Mouse (Mus musculus) hindbrain, postnatal 0 days (tissue): ENCODE results near the gene Wrap73. TPM values are rescaled to one million over a fixed set of nuclear protein-coding genes. Genes with fewer than 3 reads are reported as not detected.

Source experiments
- ATAC-seq: fragments of 200-750 bp; cut with Nextera tagmentation; 2 replicates; pipeline ENCODE4 v1.8.0; 2017; ENCODE audit warnings: mild to moderate bottlenecking, moderate TSS enrichment, moderate library complexity
- DNase-seq: peaks from one replicate; pipeline ENCODE4 v3.0.0-alpha.2; 2015; ENCODE audit warnings: low spot score
- H3K27ac ChIP-seq: fragments of 300-500 bp; sonication (generic); 2 replicates; pipeline ENCODE4 v1.5.1; 2014; ENCODE audit warnings: mild to moderate bottlenecking
- H3K27me3 ChIP-seq: fragments of 300-500 bp; sonication (generic); 2 replicates; pipeline ENCODE4 v1.6.1; 2014; ENCODE audit warnings: low read length, mixed read lengths; ENCODE audit not compliant: insufficient read depth
- H3K36me3 ChIP-seq: fragments of 300-500 bp; sonication (generic); 2 replicates; pipeline ENCODE4 v1.6.1; 2014; ENCODE audit warnings: low read length, mixed read lengths; ENCODE audit not compliant: insufficient read depth
- H3K4me1 ChIP-seq: fragments of 300-500 bp; sonication (generic); 2 replicates; pipeline ENCODE4 v1.6.1; 2014; ENCODE audit warnings: antibody characterized with exemption, low read length, mixed read lengths; ENCODE audit not compliant: insufficient read depth
- H3K4me2 ChIP-seq: fragments of 300-500 bp; sonication (generic); 2 replicates; pipeline ENCODE4 v1.6.1; 2014; ENCODE audit warnings: low read depth, mild to moderate bottlenecking, low read length, moderate library complexity, mixed read lengths
- H3K4me3 ChIP-seq: fragments of 300-500 bp; sonication (generic); 2 replicates; pipeline ENCODE4 v1.5.1; 2014; ENCODE audit warnings: low read length
- H3K9ac ChIP-seq: fragments of 300-500 bp; sonication (generic); replicated peaks from 2 replicates; pipeline ENCODE4 v1.6.1; 2014; ENCODE audit warnings: mild to moderate bottlenecking, low read length, moderate library complexity, mixed read lengths
- H3K9me3 ChIP-seq: fragments of 300-500 bp; sonication (generic); 2 replicates; pipeline ENCODE4 v1.6.1; 2016; ENCODE audit warnings: low read length, mixed read lengths
- CTCF ChIP-seq: IDR thresholded peaks from 2 replicates; pipeline ENCODE4 v1.5.1; 2016; ENCODE audit warnings: antibody characterized with exemption, control low read depth, low read depth
- WGBS: fragments of 180-500 bp; shearing (Covaris S2); extraction: QIAGEN DNeasy Blood & Tissue Kit; methylation state at CpG from one replicate; pipeline ENCODE4 v1.1.7; 2014; 5-methylcytosine and 5-hydroxymethylcytosine counted together
- polyA plus RNA-seq: library from polyadenylated mRNA; unstranded; fragments of >200 nt; fragmentation: Nextera tagmentation; extraction: Ambion mirVana; gene quantifications from 2 replicates; pipeline ENCODE4 v1.2.1, GENCODE M21; 2015
- total RNA-seq: library from RNA; depleted of rRNA; stranded (reverse); fragments of >200 nt; gene quantifications from 2 replicates; pipeline ENCODE4 v1.2.3, GENCODE M21; 2014

The Wrap73 gene
- total and polyA plus RNA-seq, 2 experiments from 2014 or later = 36.5 to 76.7 TPM

DNA sequence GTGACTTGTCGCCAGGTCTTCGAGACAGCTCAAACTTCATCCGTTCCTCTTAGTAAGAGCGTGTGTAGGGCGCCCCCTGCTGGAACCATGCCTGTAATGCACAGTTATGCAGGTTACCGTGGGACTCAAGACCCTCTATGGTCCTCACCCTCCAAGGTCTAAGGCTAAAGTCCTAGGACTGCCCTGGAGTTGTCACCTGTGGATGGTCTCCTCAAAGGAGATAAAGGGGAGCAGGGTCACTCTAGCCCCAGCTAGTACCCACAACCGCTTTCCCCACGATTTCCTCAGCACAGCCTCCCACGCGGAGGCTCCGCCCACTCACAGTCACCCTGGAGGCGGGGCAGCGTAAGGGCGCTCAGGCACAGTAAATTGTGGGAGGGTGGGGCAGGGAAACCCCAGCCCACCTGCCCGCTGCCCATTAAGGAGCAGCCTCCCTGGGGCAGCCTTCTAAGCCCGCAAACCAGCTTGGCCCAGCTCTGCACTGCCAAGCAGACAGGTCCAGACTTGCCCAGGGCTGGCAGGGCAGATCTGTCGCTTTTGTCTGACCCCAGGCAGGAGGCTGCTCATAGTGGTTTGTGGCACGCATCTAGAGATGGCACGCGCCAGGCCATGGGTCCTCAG lies 36.7 kb upstream of the Wrap73 start:
- DNase-seq (peak; percentile 83), ATAC-seq (peak; percentile 28; the same call in 1 of the 2 replicates)
- Histone ChIP-seq H3K9me3 (no peaks in the 10 kb centered on the region), H3K4me1 (0 out of 2 replicates have a peak, but pooled peaks cover 5% of the 10 kb centered on the region), H3K4me3 (no peak overlapping the region), H3K27me3 (no peaks in the 10 kb centered on the region; the same call in 1 of the 2 replicates), H3K9ac (no peak overlapping the region), H3K4me2 (peak overlapping the region; percentile 47), H3K36me3 (no peaks in the 10 kb centered on the region), H3K27ac (no peak overlapping the region)
- peak; percentile 89 for TF ChIP-seq CTCF
- 23% methylated on average over 20 of the region's 20 CpGs for WGBS

DNA sequence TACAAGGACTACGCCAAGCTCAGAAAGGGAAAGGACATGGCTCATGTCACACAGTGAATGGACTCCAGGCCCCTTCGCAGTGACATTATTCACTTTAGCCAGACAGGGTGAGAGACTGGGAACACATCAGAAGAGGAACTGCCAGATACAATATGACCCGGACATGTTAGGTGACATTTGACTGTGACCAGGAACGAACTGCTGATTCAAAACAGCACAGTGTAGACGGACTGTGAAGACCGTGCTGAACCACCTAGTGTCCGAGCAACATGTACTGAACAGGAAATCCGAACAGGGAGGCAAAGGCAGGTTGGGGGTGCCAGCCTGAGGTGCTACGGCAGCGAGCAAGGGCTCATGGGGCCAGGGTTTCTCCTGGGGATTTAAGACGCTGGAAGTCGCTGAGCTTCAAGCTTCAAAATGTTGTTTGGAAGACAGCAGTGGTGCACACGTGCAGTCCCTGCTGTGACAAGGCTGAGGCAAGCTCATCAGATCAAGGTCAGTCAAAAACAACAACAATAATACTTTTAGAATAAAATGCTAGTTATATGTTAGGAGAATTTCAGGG lies 35.6 kb upstream of the Wrap73 start:
- DNase-seq = no peak
- Histone ChIP-seq H3K4me2 (no peak overlapping the region), H3K9ac (no peak overlapping the region), H3K9me3 (no peaks in the 10 kb centered on the region), H3K27me3 (no peaks in the 10 kb centered on the region; the same call in 1 of the 2 replicates), H3K27ac (no peak overlapping the region), H3K4me1 (0 out of 2 replicates have a peak, but pooled peaks cover 5% of the 10 kb centered on the region), H3K4me3 (no peak overlapping the region), H3K36me3 (no peaks in the 10 kb centered on the region)
- WGBS = 72% methylated on average over 13 of the region's 13 CpGs
- ATAC-seq = no peak
- no peak for TF ChIP-seq CTCF

DNA sequence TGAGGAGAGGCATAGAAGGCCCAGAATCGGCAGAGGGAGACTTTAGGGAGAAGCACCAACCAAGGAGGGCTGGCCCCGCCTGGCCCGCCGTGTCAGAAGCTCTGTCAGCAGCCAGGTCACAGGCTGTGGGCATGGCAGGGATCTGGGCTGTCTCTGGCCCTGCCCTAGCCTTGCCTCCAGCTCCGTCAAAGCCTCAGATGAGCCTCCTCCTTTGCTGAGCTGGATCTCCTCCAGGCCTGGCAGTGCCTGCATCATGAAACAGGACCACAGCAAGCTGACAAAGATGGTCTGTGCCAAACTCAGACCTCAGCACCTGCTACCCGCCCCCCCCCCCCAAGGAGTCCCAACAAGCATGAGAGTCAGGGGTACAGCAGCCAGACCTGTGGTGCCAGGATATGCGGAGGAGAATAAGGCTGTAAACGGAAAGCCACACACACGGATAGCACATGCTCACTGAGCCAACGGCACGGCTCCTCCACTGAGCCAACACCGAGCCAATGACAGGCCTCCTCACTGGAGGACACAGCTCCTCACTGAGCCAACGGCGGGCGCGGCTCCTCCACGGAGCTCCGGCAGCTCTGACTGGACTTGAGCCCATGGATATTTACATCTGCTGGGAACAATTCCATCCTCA lies 32.8 kb upstream of the Wrap73 start:
- Histone ChIP-seq H3K27ac (peak overlapping the region; percentile 42; the same call in 1 of the 2 replicates), H3K36me3 (no peaks in the 10 kb centered on the region), H3K4me2 (peak overlapping the region; percentile 10; the same call in 1 of the 2 replicates), H3K27me3 (no peaks in the 10 kb centered on the region; the same call in 1 of the 2 replicates), H3K4me3 (no peak overlapping the region), H3K9me3 (no peaks in the 10 kb centered on the region), H3K9ac (no peak overlapping the region), H3K4me1 (0 out of 2 replicates have a peak, but pooled peaks cover 5% of the 10 kb centered on the region)
- TF ChIP-seq CTCF = no peak
- DNase-seq (peak; percentile 77), ATAC-seq (peak; percentile 85)
- WGBS = 29% methylated on average over 18 of the region's 18 CpGs

DNA sequence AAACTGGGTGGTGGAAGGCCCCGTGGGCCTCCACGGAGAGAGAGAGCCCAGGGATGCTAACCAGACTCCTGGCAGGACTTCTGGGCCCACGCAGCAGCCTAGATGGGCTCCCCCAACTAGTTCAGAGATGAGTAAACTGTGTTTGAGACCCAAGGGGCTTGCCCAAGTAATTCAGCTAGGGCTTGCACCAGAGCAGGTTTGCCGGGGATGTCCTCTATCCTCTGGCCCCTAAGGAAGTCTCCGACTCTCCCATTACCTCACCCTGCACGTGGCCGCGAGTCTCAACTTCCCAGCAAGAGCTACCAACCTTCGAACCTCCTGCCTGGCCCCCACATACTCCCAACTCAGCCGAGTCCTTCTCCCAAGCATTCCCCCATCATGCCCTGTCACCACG lies 32.3 kb upstream of the Wrap73 start:
- Histone ChIP-seq H3K9me3 (no peaks in the 10 kb centered on the region), H3K27ac (peak overlapping the region; percentile 42; the same call in 1 of the 2 replicates), H3K27me3 (no peaks in the 10 kb centered on the region), H3K4me3 (no peak overlapping the region), H3K4me1 (0 out of 2 replicates have a peak, but pooled peaks cover 5% of the 10 kb centered on the region), H3K9ac (no peak overlapping the region), H3K4me2 (peak overlapping the region; percentile 10; the same call in 1 of the 2 replicates), H3K36me3 (no peaks in the 10 kb centered on the region)
- TF ChIP-seq CTCF = no peak
- ATAC-seq = no peak
- WGBS = 70% methylated on average over 11 of the region's 11 CpGs
- DNase-seq = no peak

DNA sequence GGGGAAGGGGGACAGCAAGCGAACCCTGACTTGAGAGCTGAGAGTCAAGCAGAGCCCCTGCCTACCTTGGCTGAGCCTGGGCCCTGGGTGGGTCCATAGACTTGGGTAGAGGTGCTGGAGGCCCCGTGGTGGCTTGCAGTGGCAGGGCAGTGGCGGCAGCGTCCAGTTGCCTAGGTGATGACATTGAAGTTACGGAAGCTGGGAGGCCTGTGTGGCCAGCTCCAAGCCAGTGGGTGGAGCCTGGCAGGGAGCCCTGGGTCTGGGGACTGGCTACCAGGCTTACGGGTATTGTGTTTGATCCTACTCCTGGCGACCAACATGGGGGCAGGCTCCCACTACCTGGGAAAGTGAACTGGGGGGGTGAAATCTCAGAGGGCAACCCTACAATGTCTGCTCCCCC lies 25.8 kb upstream of the Wrap73 start:
- Histone ChIP-seq H3K4me1 (no peaks in the 10 kb centered on the region), H3K4me2 (no peak overlapping the region), H3K4me3 (no peak overlapping the region), H3K27me3 (no peaks in the 10 kb centered on the region), H3K27ac (no peak overlapping the region), H3K36me3 (no peaks in the 10 kb centered on the region), H3K9ac (no peak overlapping the region), H3K9me3 (no peaks in the 10 kb centered on the region)
- TF ChIP-seq CTCF = no peak
- WGBS = 30% methylated on average over 7 of the region's 7 CpGs
- DNase-seq (no peak), ATAC-seq (no peak)

DNA sequence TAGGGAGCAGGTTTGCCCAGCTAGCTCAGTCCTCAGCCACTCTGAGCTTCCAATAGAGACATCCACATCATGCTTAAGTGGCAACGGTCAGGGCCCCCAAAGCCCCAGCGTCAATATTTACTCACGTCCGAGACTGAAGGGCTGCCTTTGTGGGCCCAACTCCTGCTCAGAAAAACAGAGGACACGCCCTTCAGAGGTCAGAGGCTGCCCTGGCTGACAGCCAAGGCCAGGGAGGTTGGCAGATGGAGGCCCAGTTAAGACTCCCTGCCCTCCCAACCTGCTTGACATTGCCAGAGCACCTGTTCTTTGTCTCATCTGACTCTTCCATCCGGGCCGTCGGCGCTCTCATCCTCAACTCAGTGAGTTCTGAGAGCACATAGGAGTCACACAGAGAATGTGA lies 23.4 kb upstream of the Wrap73 start:
- 59% methylated on average over 9 of the region's 9 CpGs for WGBS
- TF ChIP-seq CTCF = no peak
- no peak for DNase-seq
- H3K27ac ChIP-seq = no peak overlapping the region
- no peaks in the 10 kb centered on the region for H3K36me3 ChIP-seq
- no peaks in the 10 kb centered on the region for H3K9me3 ChIP-seq
- ATAC-seq = 0 out of 2 replicates have a peak, but pooled peaks have one; percentile 18
- H3K9ac ChIP-seq = no peak overlapping the region
- H3K4me2 ChIP-seq = no peak overlapping the region
- H3K27me3 ChIP-seq = no peaks in the 10 kb centered on the region
- H3K4me1 ChIP-seq = no peaks in the 10 kb centered on the region
- no peak overlapping the region for H3K4me3 ChIP-seq

DNA sequence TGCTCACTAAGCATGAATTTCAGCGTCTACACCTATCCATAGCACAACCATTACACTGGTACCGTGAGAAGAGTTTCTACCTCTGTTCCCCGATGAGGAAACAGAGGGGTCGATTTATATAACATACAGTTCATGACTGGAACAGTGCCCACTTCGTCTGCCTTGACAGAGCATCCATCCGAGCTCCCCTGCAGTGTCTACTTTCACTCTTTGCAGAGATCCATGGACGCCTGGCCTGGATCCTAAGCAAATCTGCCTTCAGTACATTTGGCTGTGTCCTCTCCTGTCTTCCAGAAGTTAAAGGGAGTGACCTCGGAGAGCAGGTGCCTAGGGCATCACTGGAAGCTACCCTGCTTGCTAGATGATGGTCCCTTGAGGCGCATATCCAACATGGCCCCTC lies 23.0 kb upstream of the Wrap73 start:
- no peaks in the 10 kb centered on the region for H3K27me3 ChIP-seq
- 0 out of 2 replicates have a peak, but pooled peaks have one; percentile 15 for ATAC-seq
- no peak overlapping the region for H3K4me3 ChIP-seq
- TF ChIP-seq CTCF = no peak
- H3K27ac ChIP-seq = no peak overlapping the region
- H3K4me2 ChIP-seq = no peak overlapping the region
- DNase-seq = no peak
- H3K9me3 ChIP-seq = no peaks in the 10 kb centered on the region
- no peaks in the 10 kb centered on the region for H3K36me3 ChIP-seq
- 68% methylated on average over 9 of the region's 9 CpGs for WGBS
- H3K4me1 ChIP-seq = no peaks in the 10 kb centered on the region
- no peak overlapping the region for H3K9ac ChIP-seq
